Mouse (Mus musculus) MEL (cell line): ENCODE measurements around the gene Nrk. TPM values are rescaled to one million over a fixed set of nuclear protein-coding genes. Genes with fewer than 3 reads are reported as not detected.

ENCODE experiments used
- DNase-seq: peaks from one replicate; pipeline ENCODE4 v3.0.0; 2011; ENCODE audit warnings: low read depth, low spot score
- H3K27ac ChIP-seq: 2 replicates; pipeline ENCODE4 v1.5.1; 2012; ENCODE audit warnings: low read depth, mild to moderate bottlenecking, control low read depth, low read length, moderate library complexity; ENCODE audit not compliant: control insufficient read depth
- H3K27me3 ChIP-seq, 2 experiments: fragments of 150-350 bp in 1 of 2; sonication (generic) in 1 of 2; 2 replicates each; pipeline ENCODE4 v1.6.1; 2012; ENCODE audit warnings: low read length in 2 of 2, mild to moderate bottlenecking in 2 of 2, improper control_type of control experiment in 1 of 2, moderate library complexity in 1 of 2; ENCODE audit not compliant: insufficient read depth in 2 of 2, control insufficient read depth in 1 of 2
- H3K36me3 ChIP-seq, 2 experiments: 2 replicates each; pipeline ENCODE4 v1.6.1; 2012 to 2014; ENCODE audit warnings: low read length in 2 of 2, improper control_type of control experiment in 1 of 2, inconsistent platforms in 1 of 2, mild to moderate bottlenecking in 1 of 2; ENCODE audit not compliant: insufficient read depth in 2 of 2, control insufficient read depth in 1 of 2
- H3K4me1 ChIP-seq, 2 experiments: fragments of 150-350 bp in 1 of 2; sonication (generic) in 1 of 2; 2 replicates each; pipeline ENCODE4 v1.6.1; 2012; ENCODE audit warnings: low read length in 2 of 2, improper control_type of control experiment in 1 of 2, mild to moderate bottlenecking in 1 of 2; ENCODE audit not compliant: insufficient read depth in 2 of 2, control insufficient read depth in 1 of 2
- H3K4me3 ChIP-seq, 2 experiments: fragments of 150-350 bp in 1 of 2; sonication (generic) in 1 of 2; 2 replicates each; pipeline ENCODE4 v1.5.1; 2012; ENCODE audit warnings: low read depth in 2 of 2, low read length in 2 of 2, mild to moderate bottlenecking in 2 of 2, moderate library complexity in 2 of 2, control low read depth in 1 of 2, improper control_type of control experiment in 1 of 2; ENCODE audit not compliant: control insufficient read depth in 1 of 2, insufficient read depth in 1 of 2
- H3K79me2 ChIP-seq: 2 replicates; pipeline ENCODE4 v1.6.1; 2012; ENCODE audit warnings: mild to moderate bottlenecking, low read length, moderate library complexity; ENCODE audit not compliant: control insufficient read depth, poor library complexity, insufficient read depth
- H3K9ac ChIP-seq: 2 replicates; pipeline ENCODE4 v1.6.1; 2012; ENCODE audit warnings: low read depth, mild to moderate bottlenecking, control low read depth, low read length, moderate library complexity; ENCODE audit not compliant: control insufficient read depth, poor library complexity, severe bottlenecking
- H3K9me3 ChIP-seq: fragments of 150-350 bp; sonication (generic); replicated peaks from 2 replicates; pipeline ENCODE4 v1.6.1; 2012; ENCODE audit warnings: mild to moderate bottlenecking, low read length, improper control_type of control experiment, moderate library complexity; ENCODE audit not compliant: insufficient read depth
- CHD2 ChIP-seq: IDR thresholded peaks from 2 replicates; pipeline ENCODE4 v1.6.1; 2011; ENCODE audit warnings: low read length, improper control_type of control experiment
- EP300 ChIP-seq, 2 experiments: IDR thresholded peaks; 2 replicates each; pipeline ENCODE4 v1.6.1; 2011; ENCODE audit warnings: improper control_type of control experiment in 2 of 2, low read length in 2 of 2, low read depth in 1 of 2, mild to moderate bottlenecking in 1 of 2
- ETS1 ChIP-seq: IDR thresholded peaks from 2 replicates; pipeline ENCODE4 v1.6.1; 2012; ENCODE audit warnings: low read depth, mild to moderate bottlenecking, inconsistent platforms, low read length, improper control_type of control experiment, moderate library complexity
- KAT2A ChIP-seq: conservative IDR thresholded peaks from 2 replicates; pipeline ENCODE4 v1.6.1; 2012; ENCODE audit warnings: low read depth, low read length, improper control_type of control experiment, inconsistent platforms
- MAFK ChIP-seq: IDR thresholded peaks from 2 replicates; pipeline ENCODE4 v1.6.1; 2011; ENCODE audit warnings: low read depth, mild to moderate bottlenecking, low read length, improper control_type of control experiment, borderline replicate concordance
- MAZ ChIP-seq: IDR thresholded peaks from 2 replicates; pipeline ENCODE4 v1.6.1; 2012; ENCODE audit warnings: low read depth, mild to moderate bottlenecking, inconsistent platforms, low read length, improper control_type of control experiment
- MEF2A ChIP-seq: IDR thresholded peaks from 2 replicates; pipeline ENCODE4 v1.6.1; 2014; ENCODE audit warnings: low read depth, mild to moderate bottlenecking, inconsistent platforms, low read length, improper control_type of control experiment; ENCODE audit not compliant: poor library complexity, insufficient replicate concordance, severe bottlenecking; ENCODE audit errors: extremely low read depth
- MYC ChIP-seq: IDR thresholded peaks from 2 replicates; pipeline ENCODE4 v1.6.1; 2011; ENCODE audit warnings: low read depth, mild to moderate bottlenecking, low read length, improper control_type of control experiment, moderate library complexity
- NRF1 ChIP-seq: IDR thresholded peaks from 2 replicates; pipeline ENCODE4 v1.6.1; 2014; ENCODE audit warnings: low read depth, mild to moderate bottlenecking, inconsistent platforms, low read length, improper control_type of control experiment, moderate library complexity; ENCODE audit not compliant: poor library complexity, insufficient read depth, severe bottlenecking
- POLR2AphosphoS5 ChIP-seq: IDR thresholded peaks from 2 replicates; pipeline ENCODE4 v1.6.1; 2012; ENCODE audit warnings: low read depth, borderline replicate concordance, mild to moderate bottlenecking, inconsistent platforms, low read length, moderate library complexity, mixed read lengths
- RAD21 ChIP-seq: IDR thresholded peaks from 2 replicates; pipeline ENCODE4 v1.6.1; 2011; ENCODE audit warnings: mild to moderate bottlenecking, low read depth, low read length, improper control_type of control experiment
- RCOR1 ChIP-seq: IDR thresholded peaks from 2 replicates; pipeline ENCODE4 v1.6.1; 2012; ENCODE audit warnings: low read depth, mild to moderate bottlenecking, inconsistent platforms, low read length, improper control_type of control experiment
- SIN3A ChIP-seq: IDR thresholded peaks from 2 replicates; pipeline ENCODE4 v1.6.1; 2012; ENCODE audit warnings: low read length, improper control_type of control experiment, inconsistent platforms
- TAL1 ChIP-seq: IDR thresholded peaks from 2 replicates; pipeline ENCODE4 v1.6.1; 2012; ENCODE audit warnings: mild to moderate bottlenecking, inconsistent platforms, low read length, moderate library complexity, mixed read lengths
- TBP ChIP-seq: IDR thresholded peaks from 2 replicates; pipeline ENCODE4 v1.8.0; 2011; ENCODE audit warnings: low read depth, low read length, improper control_type of control experiment
- UBTF ChIP-seq: IDR thresholded peaks from 2 replicates; pipeline ENCODE4 v1.6.1; 2012; ENCODE audit warnings: low read depth, mild to moderate bottlenecking, inconsistent platforms, low read length, improper control_type of control experiment, moderate library complexity, borderline replicate concordance; ENCODE audit not compliant: insufficient read depth
- ZKSCAN1 ChIP-seq: IDR thresholded peaks from 2 replicates; pipeline ENCODE4 v1.6.1; 2012; ENCODE audit warnings: low read depth, mild to moderate bottlenecking, inconsistent platforms, low read length, improper control_type of control experiment, moderate library complexity
- ZNF384 ChIP-seq: IDR thresholded peaks from 2 replicates; pipeline ENCODE4 v1.6.1; 2012; ENCODE audit warnings: low read depth, mild to moderate bottlenecking, inconsistent platforms, low read length, improper control_type of control experiment
- polyA plus RNA-seq, 2 experiments: library from polyadenylated mRNA; stranded (reverse) in 1 of 2; unstranded in 1 of 2; fragments of >175 nt in 1 of 2; fragments of >200 nt in 1 of 2; gene quantifications; 2 replicates each; pipeline versions ENCODE4 v1.2.1 to v1.2.4; 2012; ENCODE audit warnings: low replicate concordance in 2 of 2, low read depth in 1 of 2; ENCODE audit not compliant: insufficient read length in 2 of 2, insufficient read depth in 1 of 2, missing spikeins in 1 of 2
- total RNA-seq: library from RNA; depleted of rRNA; stranded (reverse); fragments of 300-350 nt; gene quantifications from 2 replicates; pipeline ENCODE4 v1.2.3, GENCODE M21; 2012

Nrk gene
- total and polyA plus RNA-seq, 3 experiments, result not detected

- Histone ChIP-seq H3K79me2 (no peaks in the 10 kb centered on the region), H3K9ac (no peak overlapping the region), H3K36me3 (no peaks in the 10 kb centered on the region), H3K9me3 (no peaks in the 10 kb centered on the region), H3K4me3 (no peak overlapping the region), H3K27me3 (no peaks in the 10 kb centered on the region), H3K4me1 (no peaks in the 10 kb centered on the region), H3K27ac (no peak overlapping the region)
- DNase-seq, result no peak
- TF ChIP-seq EP300 (IDR thresholded peaks at IDR 0.05; ENCODE audit: low read depth in 1 of 2, low read length in 2 of 2), result no peak
- TF ChIP-seq, all 39 proteins: peak for 0
Measured at GRCm38 (mm10) chrX:139039314-139039713, 125.1 kb downstream of the Nrk start.

GRCm38 (mm10) chrX:139041148-139041547, 126.9 kb downstream of the Nrk start:
- Histone ChIP-seq H3K9me3 (no peaks in the 10 kb centered on the region), H3K79me2 (no peaks in the 10 kb centered on the region), H3K36me3 (no peaks in the 10 kb centered on the region), H3K4me1 (no peaks in the 10 kb centered on the region), H3K4me3 (no peak overlapping the region), H3K27ac (no peak overlapping the region), H3K9ac (no peak overlapping the region), H3K27me3 (no peaks in the 10 kb centered on the region)
- DNase-seq, result no peak
- TF ChIP-seq EP300 (IDR thresholded peaks at IDR 0.05; ENCODE audit: low read depth in 1 of 2, low read length in 2 of 2) (no peak), RAD21 (no peak), ZNF384 (no peak), POLR2AphosphoS5 (no peak), MAFK (no peak), ETS1 (no peak), RCOR1 (no peak), ZKSCAN1 (no peak), MEF2A (no peak), MYC (no peak), CHD2 (no peak), UBTF (no peak), KAT2A (no peak), TAL1 (no peak), TBP (no peak), NRF1 (no peak), MAZ (no peak), SIN3A (no peak)
